Mouse (Mus musculus) spleen, embryonic (tissue): ENCODE measurements around the gene Pigf.
"Not testable (repeated sequence)": the region's sequence is repeated elsewhere in the genome, so short reads cannot be mapped to it uniquely, and the experiment has no call there.

Source experiments
- CTCF ChIA-PET: fragments of 350-600 bp; sonication (Branson Sonifier 250); formaldehyde crosslinking; loops from one replicate; lab custom pipeline; 2022; lab: Charles Lee

The Pigf gene

DNA sequence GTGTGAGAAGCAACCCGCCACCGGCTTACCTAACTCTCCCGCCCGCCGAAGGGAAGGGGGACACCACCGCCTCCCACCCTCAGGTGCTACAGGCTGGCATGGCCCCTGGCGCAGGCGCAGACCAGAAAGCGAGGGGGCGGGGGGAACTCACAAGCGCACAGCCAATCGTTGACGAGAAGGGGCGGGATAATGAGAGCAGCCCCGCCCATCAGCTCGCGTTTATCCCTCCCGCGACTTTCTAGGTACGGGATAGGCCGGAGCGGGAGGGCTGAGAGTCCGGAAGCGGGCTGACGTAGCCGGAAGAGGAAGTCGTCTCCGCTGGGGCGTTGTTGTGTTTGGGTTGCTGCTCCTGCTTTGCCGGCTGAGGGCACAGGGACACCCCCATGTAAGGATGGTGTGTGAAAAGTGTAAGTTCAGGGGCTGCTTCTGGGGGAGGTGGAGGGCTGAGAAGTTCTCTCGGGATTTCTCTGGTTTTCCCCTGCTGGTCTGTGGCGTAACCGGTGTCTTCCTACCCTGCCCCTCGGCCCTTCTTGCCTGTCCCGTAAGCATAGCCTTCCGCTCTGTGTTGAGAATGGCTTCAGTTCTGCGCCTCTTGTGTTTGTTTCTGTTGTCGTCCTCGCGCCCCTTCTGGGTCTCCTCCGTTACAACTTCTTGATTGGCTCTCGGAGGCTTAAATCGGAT, at the start of gene Pigf, which contains the start of gene Cript:
Gene Pigf, minus strand, starts transcription at position 138 of the 681 bp plus-strand sequence.
Gene Cript, plus strand, starts transcription at position 282 of the 681 bp plus-strand sequence.
- CTCF ChIA-PET, result no interaction called here

DNA sequence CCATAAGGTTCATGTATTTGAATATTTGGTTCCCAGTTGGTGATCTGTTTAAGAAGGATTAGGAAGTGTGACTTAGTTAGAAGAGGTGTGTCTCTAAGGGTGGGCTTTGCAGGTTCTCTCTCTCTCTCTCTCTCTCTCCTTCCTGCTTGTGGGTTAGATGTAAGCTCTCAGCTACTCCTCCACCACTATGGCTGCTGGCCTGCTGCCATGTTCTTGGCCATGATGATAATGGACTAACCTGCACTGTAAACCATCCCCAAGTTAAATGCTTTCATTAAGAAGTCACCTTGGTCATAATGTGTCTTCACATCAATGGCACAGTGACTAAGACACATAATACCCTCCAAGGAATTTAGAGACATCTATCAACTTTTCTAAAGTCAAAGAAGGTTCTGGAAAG, 48.3 kb upstream of the Pigf start:
- CTCF ChIA-PET, result no interaction called here

DNA sequence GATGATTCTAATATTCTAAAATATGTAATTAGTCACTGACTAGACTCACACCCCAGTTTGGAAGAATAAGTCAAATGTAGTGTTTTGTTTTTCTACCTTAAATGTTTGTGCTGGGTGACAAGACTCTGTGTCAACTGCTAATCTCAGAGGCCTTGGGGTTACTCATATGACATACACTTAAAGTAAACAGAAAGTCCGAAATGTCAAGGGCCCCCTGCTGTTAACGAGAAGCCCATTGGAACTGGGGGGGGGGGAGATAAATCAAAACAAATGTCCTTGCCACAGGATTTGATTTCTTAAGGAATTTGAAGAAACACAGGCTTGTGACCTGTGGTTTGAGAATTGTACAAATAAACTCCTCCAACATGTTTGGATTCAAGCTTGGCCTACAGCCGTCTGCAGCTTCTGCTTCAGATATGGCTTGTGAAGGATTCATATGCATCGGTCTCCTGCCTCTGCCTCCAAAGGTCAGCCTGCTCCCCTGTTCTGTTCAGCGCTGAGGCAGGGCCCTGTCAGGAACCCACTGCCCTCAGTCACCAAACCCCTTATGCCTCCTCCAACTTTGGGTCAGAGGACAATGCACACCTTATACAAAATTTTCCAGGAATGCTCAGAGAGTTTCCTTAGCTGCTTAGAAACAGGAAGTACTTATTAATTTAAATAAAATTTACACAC, 47.7 kb upstream of the Pigf start:
- CTCF ChIA-PET, result interaction anchor here (0.5 kb wide), 1 partner anchor 293 kb away, joined by 3 read pairs; no protein-coding TSS in a partner anchor

DNA sequence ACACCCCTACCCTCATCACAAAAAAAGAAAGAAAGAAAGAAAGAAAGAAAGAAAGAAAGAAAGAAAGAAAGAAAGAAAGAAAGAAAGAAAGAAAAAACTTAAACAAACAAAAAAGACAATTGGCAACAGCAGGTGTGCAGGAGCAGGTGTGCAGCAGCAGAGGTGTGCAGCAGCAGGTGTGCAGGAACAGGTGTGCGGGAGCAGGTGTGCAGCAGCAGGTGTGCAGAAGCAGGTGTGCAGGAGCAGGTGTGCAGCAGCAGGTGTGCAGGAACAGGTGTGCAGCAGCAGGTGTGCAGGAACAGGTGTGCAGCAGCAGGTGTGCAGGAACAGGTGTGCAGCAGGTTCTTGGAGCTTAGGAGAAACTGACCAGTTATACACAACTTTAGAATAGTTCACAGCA, 47.0 kb upstream of the Pigf start:
- CTCF ChIA-PET, result not testable (repeated sequence)

DNA sequence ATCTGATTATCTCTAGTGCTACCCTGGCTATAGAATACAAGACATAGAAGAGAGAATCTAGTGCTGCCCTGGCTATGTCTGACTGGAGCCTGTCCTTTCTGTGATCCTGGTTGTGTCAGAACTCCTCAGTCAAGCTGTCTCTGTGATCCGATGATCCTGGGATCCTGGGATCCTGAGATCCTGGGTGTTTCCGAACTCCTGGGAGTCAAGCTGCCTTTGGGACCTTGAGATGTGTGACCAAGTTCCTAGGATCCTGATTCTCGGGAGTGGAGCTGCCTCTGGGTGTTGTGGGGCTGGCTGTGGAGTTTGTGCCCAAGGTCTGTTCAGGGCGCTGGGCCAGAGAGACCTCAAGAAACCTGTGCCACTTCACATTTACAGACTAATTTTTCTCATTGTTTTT, 43.8 kb upstream of the Pigf start:
- CTCF ChIA-PET, result no interaction called here

DNA sequence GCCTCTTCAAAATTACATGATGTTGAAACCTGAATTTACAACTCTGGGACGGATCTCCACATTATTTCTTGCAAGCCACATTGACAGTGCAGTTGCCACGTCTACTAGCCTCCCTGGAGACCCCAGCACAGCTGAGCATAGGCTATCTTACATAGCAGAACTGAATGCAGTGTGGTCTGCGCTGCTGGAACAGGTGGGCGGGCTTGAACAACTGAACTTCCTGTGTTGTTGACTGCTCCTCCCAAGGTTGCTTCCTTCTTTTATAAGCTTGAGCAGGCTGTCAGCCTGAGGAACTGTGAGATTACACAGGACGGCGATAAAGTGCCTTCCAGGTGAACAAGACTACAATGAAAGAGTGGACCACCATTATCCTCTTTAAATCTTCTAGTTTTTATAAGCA, 38.8 kb upstream of the Pigf start:
- CTCF ChIA-PET, result interaction anchor here (1.1 kb wide), 1 partner anchor 10 kb away, joined by 3 read pairs; no protein-coding TSS in a partner anchor

DNA sequence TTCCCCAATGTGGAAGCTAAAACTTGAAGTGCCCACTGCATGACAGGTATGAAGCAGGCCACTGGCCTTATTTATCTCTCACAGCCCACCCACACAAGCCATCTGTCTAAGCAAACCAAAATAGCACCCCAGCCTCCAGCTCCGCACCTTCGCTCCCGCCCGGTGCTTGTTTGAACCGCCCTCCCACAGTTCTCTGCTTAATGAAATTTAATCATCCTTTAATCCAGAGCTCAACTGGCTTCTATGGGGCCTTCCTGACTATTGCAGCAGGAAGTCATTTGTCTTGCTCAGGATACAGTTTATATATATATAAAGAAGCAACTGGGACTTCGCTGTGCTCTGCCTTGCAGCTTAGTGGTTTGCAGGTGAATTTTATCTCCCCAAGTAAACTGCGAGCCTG, 38.3 kb upstream of the Pigf start:
- CTCF ChIA-PET, result interaction anchor here (1.1 kb wide), 1 partner anchor 9 kb away, joined by 3 read pairs; no protein-coding TSS in a partner anchor

DNA sequence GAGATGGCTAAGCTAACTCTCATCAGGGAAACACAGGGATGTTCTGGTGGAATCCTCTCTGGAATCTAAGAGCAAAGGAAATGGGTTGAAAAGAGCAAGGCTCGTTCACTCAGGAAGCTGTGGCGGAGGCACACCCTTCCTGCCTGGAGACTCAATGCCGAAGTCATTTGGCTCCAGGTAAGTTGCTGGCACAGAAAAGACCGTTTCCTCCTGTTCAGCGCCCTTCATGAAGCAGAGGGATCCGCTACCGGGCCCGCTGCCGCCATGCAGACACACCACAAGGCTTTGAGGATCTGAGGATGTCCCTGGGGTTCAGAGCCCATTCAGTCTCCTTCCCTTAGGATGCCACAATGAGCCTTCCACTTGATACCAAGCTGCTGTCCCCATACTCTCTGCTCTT, 37.4 kb upstream of the Pigf start:
- CTCF ChIA-PET, result interaction anchor here (1.1 kb wide), 1 partner anchor 8 kb away, joined by 3 read pairs; no protein-coding TSS in a partner anchor

DNA sequence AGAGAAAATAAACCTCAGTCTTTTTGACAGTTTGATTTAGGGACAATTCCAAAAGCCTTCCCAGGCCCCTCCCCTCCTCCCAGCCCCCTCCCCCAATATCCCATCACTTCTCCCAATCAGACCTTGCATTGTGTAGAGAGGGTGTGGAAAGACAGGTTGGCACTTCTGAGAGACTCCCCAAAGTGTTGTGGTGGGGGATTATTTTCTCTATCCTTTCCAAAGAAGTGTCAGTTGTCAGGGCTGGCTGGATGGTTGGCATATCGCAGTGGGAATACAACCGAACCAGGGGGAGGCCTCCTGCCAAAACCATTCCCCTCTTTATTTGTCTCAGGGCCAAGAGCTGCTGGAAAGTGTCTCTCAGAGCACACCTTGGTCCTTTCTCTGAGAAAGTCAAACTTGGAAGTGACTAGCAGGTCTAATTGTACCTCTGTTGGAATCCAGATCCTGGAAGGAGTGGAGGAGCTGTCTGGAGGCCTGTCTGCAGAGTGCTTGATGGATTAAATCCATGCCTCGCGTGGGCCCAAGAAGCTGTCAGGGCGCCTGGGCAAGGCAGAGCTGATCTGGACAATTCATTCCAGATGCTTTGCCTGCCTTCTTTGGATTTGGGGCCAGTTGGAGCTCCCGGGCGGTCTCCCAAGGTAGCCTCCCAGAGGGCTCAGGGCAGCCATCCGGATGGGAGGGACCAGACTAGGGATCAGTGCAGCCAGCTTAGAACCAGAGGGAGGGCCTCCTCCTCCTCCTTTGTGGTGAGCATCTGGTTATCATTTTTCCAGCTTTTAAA, 32.5 kb upstream of the Pigf start:
- CTCF ChIA-PET, result interaction anchor here (0.5 kb wide), 1 partner anchor 1122 kb away, joined by 3 read pairs; no protein-coding TSS in a partner anchor

DNA sequence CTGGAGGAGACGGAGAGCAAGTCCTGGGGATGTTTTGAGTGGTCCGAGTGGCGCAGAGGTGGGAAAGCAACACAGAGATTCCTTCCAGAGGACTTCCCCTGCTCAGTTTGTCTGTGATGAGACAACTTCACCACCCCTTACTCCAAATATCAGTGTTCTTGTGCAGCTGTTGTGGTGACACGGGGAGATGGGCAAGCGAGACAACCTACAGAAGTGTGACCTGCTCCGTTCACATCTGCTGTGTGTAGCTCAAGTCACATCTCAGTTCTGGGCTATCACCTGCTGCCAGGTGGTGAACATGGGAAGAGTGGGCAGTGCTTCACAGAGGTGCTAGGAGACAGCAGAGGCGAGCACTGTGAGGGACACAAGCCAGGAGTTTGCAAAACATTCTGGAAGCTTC, 31.6 kb upstream of the Pigf start:
- CTCF ChIA-PET, result no interaction called here

DNA sequence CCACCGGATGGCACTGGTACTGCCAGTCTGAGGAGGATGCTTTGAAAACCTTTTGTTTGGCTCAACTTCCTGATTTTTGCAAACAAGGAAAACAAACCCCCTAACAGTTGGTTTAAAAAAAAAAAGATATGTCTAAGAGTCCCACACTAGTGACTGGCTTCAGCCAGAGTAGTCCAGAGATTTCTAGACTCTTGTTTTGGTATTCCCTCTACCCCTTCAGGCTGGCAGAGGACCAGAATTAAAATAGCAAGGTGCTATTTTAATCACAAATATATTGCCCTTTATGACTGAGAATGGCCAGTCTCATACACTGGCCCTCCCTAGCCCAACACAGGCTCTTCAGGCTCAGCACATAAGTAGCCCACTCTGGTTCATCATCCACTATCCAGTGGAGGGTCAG, 30.5 kb upstream of the Pigf start:
- CTCF ChIA-PET, result no interaction called here

DNA sequence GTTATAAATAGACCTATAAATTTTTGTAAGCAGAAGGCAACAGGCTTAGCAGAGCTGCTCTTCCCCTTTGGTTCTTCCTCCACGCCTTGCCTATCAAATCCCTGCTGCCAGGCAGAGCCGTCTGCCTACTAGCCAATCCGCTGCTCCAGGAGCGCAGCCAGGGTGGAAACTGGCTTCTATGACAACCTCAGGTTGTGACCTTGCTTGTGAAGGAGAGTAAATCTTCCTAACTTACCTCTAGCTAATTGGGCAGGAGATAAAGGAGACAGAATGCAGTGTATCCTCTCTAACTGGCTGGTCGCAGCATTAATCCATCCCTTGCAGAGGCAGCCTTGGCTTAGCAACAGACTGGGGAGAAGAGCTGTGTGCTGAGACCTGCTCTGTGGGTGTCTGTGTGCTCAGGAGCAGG, 29.8 kb upstream of the Pigf start:
- CTCF ChIA-PET, result interaction anchor here (1.1 kb wide), 1 partner anchor 8 kb away, joined by 3 read pairs; no protein-coding TSS in a partner anchor

DNA sequence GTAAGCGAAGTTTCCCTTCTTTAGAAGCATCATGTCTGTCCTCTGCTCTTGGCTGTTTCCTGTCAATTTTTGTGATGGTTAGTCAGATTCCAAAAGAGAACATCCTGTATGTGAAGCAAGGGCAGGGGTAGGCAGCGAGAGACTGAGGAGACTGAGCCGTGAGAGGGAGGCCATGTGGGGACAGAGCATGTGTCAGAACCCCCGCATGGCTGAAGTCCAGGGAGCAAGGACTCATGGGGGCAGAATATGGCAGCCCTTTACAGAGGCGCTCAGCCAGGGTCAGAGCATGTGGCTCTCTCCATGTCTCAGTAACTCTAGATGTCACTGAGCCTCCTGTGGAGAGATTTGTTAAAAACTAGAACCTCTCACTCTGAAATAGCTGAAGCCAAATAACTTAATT, 28.7 kb upstream of the Pigf start:
- CTCF ChIA-PET, result interaction anchor here (1.1 kb wide), 1 partner anchor 9 kb away, joined by 3 read pairs; no protein-coding TSS in a partner anchor

DNA sequence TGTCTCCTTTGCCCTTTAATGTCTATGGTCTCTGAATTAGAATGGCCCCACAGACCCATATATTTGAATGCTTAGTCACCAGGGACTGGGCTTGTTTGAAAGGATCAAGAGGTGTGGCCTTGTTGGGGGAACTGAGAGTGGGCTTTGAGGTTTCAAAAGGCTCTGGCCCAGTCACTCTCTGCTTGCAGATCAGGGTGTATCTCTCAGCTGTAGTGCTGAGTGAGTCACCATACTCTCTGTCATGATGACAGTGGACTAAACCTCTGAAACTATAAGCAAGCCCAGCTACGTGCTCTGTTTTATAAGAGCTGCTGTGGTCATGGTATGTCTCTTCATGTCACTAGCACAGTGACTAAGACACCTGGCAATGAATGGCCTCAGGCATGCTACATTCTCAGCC, 27.2 kb upstream of the Pigf start:
- CTCF ChIA-PET, result interaction anchor here (0.9 kb wide), 1 partner anchor 229 kb away, joined by 3 read pairs; no protein-coding TSS in a partner anchor

DNA sequence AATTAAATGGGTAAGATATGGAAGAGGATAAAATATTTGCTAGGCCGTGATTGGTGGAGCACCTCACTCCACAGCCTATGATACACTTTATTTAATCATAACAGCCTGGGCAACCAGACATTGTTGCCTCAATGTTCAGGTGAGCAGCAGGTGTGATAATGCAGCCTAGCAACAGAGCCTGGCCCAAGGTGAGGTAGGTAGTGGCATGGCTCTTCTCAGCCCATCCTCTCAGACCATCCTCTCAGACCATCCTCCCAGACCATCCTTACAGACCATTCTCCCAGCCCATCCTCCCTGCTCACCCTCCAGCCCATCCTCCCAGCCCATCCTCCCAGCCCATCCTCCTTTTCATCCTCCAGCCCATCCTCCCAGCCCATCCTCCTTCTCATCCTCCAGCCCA, 26.4 kb upstream of the Pigf start:
- CTCF ChIA-PET, result no interaction called here

DNA sequence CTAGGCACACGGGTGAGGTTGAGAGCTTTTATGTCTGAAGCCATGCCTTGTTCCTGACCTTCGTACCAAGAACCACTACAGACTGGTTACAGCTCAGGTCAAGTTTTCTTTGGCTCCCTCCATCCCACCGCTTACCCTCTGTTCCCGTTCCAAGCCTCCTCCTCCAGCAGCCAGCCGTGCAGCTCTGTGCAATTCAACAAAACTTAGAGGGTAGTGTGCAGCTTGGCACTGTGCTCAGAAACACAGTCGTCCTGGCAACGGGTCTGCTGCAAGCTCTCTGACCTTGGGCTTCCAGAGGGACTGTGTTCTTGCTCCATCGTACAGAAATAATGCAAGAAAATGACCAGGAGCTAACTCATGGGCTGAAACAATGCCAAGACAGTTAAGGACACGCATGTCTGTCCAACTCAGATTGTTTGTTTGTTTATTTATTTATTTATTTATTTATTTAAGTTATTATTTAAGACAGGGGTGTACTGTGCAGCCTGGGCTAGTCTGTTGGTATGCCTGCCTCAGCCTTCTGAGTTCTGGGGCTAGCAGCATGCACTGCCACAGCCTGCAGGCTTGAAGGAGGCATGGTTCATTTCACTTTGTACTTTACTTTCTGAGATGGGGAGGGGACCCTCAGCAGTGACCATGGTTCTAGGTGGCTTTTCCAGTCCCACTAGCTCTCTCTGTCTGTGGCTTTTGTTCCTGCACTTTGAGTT, 25.4 kb upstream of the Pigf start:
- CTCF ChIA-PET, result no interaction called here

DNA sequence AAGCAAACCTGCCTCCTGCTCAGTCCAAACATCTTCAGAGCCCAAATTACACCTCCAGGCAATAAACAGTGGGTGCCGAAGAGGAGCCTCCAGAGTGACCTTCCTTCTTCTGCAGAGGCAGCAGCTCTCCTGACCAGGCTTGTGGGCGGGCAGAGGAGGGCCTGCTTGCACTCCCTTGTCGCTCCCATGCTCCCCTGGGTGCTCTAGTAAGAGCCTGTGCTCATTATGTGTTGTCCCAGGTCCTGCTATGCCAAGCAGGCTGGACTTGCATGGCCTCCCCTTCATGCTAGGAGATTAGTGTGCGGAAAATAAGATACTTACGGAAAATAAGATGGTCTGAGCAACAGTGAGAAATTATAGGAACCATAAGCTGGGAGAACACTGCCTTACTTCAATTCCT, 24.5 kb upstream of the Pigf start:
- CTCF ChIA-PET, result interaction anchor here (0.6 kb wide), 1 partner anchor 13 kb away, joined by 3 read pairs; no protein-coding TSS in a partner anchor

DNA sequence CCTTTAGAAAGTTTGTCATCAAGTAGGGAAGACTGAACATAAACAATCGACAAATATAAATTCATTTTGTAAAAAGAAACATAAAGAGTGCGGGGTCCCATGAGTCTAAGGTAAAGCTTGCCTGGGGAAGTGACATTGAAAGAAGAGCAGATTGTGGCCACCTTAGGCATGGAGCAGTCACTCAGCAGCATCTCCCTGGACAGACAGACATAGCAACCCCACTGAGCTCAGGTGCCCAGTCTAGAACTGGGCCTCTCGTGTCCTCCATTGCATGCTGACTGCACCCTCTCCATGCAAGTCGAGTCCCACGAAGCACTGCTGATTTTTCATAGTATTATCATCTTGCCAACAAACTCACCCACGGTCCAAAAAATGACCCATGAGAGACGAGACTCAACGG, 19.6 kb upstream of the Pigf start:
- CTCF ChIA-PET, result interaction anchor here (0.9 to 2.5 kb wide), 5 partner anchors 8 to 203 kb away, joined by 3 to 17 read pairs (median 3); no protein-coding TSS in a partner anchor

DNA sequence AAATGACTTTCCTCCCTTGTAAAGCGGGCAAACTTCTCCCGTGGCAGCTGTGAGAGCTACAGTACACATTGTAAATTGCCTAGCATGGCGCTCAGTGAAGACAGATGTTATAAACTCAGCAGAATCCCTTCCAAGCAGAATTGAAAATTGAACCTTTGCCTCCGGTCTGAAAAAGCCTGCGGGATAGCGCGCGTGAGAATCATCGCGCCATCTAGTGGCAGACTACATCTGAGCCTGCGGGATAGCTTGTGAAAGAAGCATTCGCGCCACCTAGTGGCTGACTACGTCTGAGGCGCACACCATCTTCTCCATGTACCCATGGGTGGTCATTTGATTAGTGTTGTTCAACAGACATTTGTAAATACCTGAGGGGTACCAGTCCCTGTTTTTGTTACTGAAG, 19.2 kb upstream of the Pigf start:
- CTCF ChIA-PET, result interaction anchor here (0.7 to 2.5 kb wide), 6 partner anchors 7 to 203 kb away, joined by 3 to 17 read pairs (median 3); no protein-coding TSS in a partner anchor

DNA sequence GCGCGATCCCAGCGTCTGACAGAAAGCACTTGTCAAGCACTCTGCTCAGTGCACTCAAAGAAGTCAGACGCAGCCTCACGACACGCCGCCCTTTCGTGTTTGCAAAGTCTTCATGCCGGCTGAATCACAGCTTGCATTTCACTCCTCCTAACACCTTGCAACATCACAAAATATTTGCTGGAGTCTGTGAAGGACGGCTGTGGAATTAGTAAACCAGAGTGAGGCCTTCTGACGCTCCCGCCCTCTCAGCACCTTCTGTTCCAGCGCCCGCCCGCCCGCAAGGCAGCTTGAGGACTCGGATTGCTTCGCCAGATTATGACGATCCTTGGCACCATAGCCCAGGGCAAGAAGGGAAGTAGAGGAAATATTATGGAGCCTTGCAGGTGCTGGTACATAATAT, 16.5 kb upstream of the Pigf start:
- CTCF ChIA-PET, result no interaction called here

DNA sequence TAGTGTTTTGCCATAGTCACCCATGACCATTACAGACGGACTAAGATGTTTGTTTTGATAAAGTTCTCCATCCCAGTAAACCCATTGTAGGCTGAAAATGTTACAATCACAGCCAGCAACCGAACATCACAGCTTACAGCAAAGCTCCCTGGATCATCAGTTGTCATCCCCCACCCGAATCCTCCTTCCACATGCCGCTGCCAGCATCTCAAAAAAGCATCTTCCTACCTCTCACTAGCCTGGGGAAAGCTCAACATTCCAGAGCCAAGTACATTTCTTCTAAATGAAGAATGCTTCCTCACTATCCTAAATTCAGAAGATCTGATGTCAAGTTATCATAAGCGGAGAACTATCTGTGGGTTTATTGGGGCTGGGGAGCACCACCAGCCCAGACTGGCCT, 13.3 kb upstream of the Pigf start:
- CTCF ChIA-PET, result interaction anchor here (0.5 to 0.7 kb wide), 3 partner anchors 21 to 539 kb away, joined by 3 to 11 read pairs (median 4); no protein-coding TSS in a partner anchor
